Comparison of ENCODE assay signal across 27 mouse cellular contexts in the genomic region with DNA sequence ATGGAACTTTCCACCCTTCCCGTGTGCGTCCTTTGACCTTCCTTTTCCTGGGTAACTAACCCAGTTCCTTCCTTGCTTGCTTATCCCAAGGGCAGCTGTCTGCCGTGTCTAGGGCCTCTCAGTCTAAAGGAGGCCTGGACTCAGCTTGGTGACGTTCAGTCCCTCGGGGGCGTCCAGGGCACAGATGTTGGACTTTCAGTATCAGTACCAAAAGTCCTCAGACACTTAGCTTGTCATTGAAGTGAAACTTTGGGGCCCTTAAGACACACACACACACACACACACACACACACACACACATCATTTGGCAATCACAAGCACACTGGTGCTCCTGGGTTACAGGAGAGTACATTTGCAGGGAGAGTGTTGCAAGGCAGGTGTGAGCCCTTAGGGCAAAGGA. TPM values are rescaled to one million over a fixed set of nuclear protein-coding genes. Genes with fewer than 3 reads are reported as not detected.
DNase-seq lines count a peak whose midpoint lies in the region; ATAC-seq and TF ChIP-seq lines count a peak whose summit lies in the region.
"Had no signal": no experiment of that assay in that cellular context is flagged by ENCODE, and none has a peak within 500 bp of the region (broad histone marks: within the 10 kb centered on the region; RNA-seq: fewer than 3 reads in every experiment).

No protein-coding gene starts in this region.

- peak; percentile 54 for DNase-seq in adrenal gland, postnatal 10 days
- no peak for DNase-seq in adrenal gland, postnatal 4 days (ENCODE audit: low spot score in 2 of 2)
- DNase-seq in CH12.LX (ENCODE audit: extremely low read depth), result peak; percentile 71
- DNase-seq: adrenal gland, postnatal 36 days; cerebellum, adult 11-12 months; cerebellum, adult 8-10 months; cerebellum, postnatal 10 days; cerebellum, postnatal 36 days; gastrocnemius, postnatal 10 days; gastrocnemius, postnatal 36 days; heart, postnatal 10 days; heart, postnatal 36 days; kidney, adult 18-20 months had no signal

- 68% methylated on average over 6 of the region's 6 CpGs for whole genome bisulfite sequencing in intestine, embryonic 16.5 days
- 69% methylated on average over 6 of the region's 6 CpGs for WGBS in intestine, embryonic 15.5 days

- TF ChIP-seq EP300 in CH12.LX (IDR thresholded peaks at IDR 0.05; ENCODE audit: low read length), result peak; percentile 87

- H3K4me2 ChIP-seq in intestine, embryonic 16.5 days (ENCODE audit: low read depth, low read length), result no peak overlapping the region
- no peak overlapping the region for H3K4me2 ChIP-seq in intestine, embryonic 15.5 days (replicated peaks)
- H3K4me2 ChIP-seq in CH12.LX (ENCODE audit: insufficient read depth, low read depth, poor library complexity, severe bottlenecking), result 0 out of 2 replicates have a peak overlapping the region, but pooled peaks have one; percentile 7
- H3K4me2 ChIP-seq: forebrain, embryonic 13.5 days; heart, embryonic 15.5 days; hindbrain, embryonic 13.5 days had no signal

- 0 out of 2 replicates have a peak, but pooled peaks cover 2% of the 10 kb centered on the region for H3K36me3 ChIP-seq in intestine, embryonic 16.5 days (ENCODE audit: control insufficient read depth, insufficient read depth, low read length)
- H3K36me3 ChIP-seq in intestine, embryonic 15.5 days, result no peaks in the 10 kb centered on the region
- H3K36me3 ChIP-seq in CH12.LX (replicated peaks in 1 of 2; ENCODE audit: control insufficient read depth in 1 of 2, insufficient read depth in 1 of 2, low read length in 1 of 2), result peaks cover 4 to 24% of the 10 kb centered on the region in 2 experiments

- TF ChIP-seq CTCF in CH12.LX (conservative IDR thresholded peaks at IDR 0.05 in 1 of 2, IDR thresholded peaks at IDR 0.05 in 1 of 2; ENCODE audit: low read depth in 2 of 2, low read length in 2 of 2), result no peak

- peak; percentile 54; the same call in 1 of the 2 replicates for ATAC-seq in intestine, embryonic 16.5 days
- no peak for ATAC-seq in intestine, embryonic 15.5 days
- no peak for ATAC-seq in inflammation-experienced regulatory T-cells, adult 6 months
- ATAC-seq: forebrain, embryonic 13.5 days; forebrain, embryonic 16.5 days; hindbrain, embryonic 16.5 days; Patski had no signal

- H3K9me3 ChIP-seq in intestine, embryonic 16.5 days (ENCODE audit: control insufficient read depth, low read length), result no peaks in the 10 kb centered on the region
- H3K9me3 ChIP-seq in intestine, embryonic 15.5 days, result no peaks in the 10 kb centered on the region
- H3K9me3 ChIP-seq in CH12.LX (replicated peaks; ENCODE audit: low read length), result peaks cover 3% of the 10 kb centered on the region
- H3K9me3 ChIP-seq: forebrain, embryonic 10.5 days; forebrain, embryonic 13.5 days; G1E; heart, embryonic 10.5 days; heart, embryonic 15.5 days; hindbrain, embryonic 10.5 days; hindbrain, embryonic 13.5 days had no signal

- H3K27me3 ChIP-seq in intestine, embryonic 16.5 days (replicated peaks; ENCODE audit: control insufficient read depth, insufficient read depth, low read length), result no peaks in the 10 kb centered on the region
- no peaks in the 10 kb centered on the region for H3K27me3 ChIP-seq in intestine, embryonic 15.5 days (replicated peaks)
- no peaks in the 10 kb centered on the region for H3K27me3 ChIP-seq in CH12.LX (replicated peaks)
- H3K27me3 ChIP-seq: forebrain, embryonic 13.5 days; heart, embryonic 15.5 days; hindbrain, embryonic 13.5 days; Patski had no signal

- H3K4me3 ChIP-seq in intestine, embryonic 16.5 days (ENCODE audit: low read length), result no peak overlapping the region
- H3K4me3 ChIP-seq in intestine, embryonic 15.5 days (replicated peaks), result no peak overlapping the region
- H3K4me3 ChIP-seq in CH12.LX (replicated peaks in 1 of 3; ENCODE audit: low read depth in 2 of 3, low read length in 2 of 3, poor library complexity in 1 of 3), result no peak overlapping the region
- H3K4me3 ChIP-seq: forebrain, embryonic 10.5 days; forebrain, embryonic 13.5 days; heart, adult 2 months; heart, embryonic 10.5 days; heart, embryonic 15.5 days; hindbrain, embryonic 10.5 days; hindbrain, embryonic 13.5 days had no signal

- no peak for TF ChIP-seq POLR2A in CH12.LX (IDR thresholded peaks at IDR 0.05; ENCODE audit: low read depth, low read length)

- dilution Hi-C loops in CH12.LX (cut with MboI; ENCODE audit: extremely low pct_ligation_motif_present, extremely low pct_unique_long_range_greater_than_20kb, low sequenced_read_pairs), result no loop called here

- no peak for TF ChIP-seq RAD21 in CH12.LX (IDR thresholded peaks at IDR 0.05; ENCODE audit: low read depth, low read length)

- H3K27ac ChIP-seq in intestine, embryonic 16.5 days (ENCODE audit: low read length), result no peak overlapping the region
- H3K27ac ChIP-seq in intestine, embryonic 15.5 days, result no peak overlapping the region
- peak overlapping the region; percentile 77 for H3K27ac ChIP-seq in CH12.LX (ENCODE audit: insufficient read depth, low read depth)
- H3K27ac ChIP-seq: forebrain, embryonic 10.5 days; forebrain, embryonic 13.5 days; heart, adult 2 months; heart, embryonic 10.5 days; heart, embryonic 15.5 days; hindbrain, embryonic 10.5 days; hindbrain, embryonic 13.5 days had no signal

- H3K79me2 ChIP-seq in CH12.LX (replicated peaks; ENCODE audit: control insufficient read depth, extremely low read depth, insufficient read depth, poor library complexity, severe bottlenecking), result no peaks in the 10 kb centered on the region

- no peaks in the 10 kb centered on the region for H3K4me1 ChIP-seq in intestine, embryonic 16.5 days (ENCODE audit: control insufficient read depth, insufficient read depth, low read length)
- no peaks in the 10 kb centered on the region for H3K4me1 ChIP-seq in intestine, embryonic 15.5 days (replicated peaks)
- H3K4me1 ChIP-seq in CH12.LX (ENCODE audit: control insufficient read depth in 1 of 2, insufficient read depth in 2 of 2), result peaks cover 45 to 64% of the 10 kb centered on the region in 2 experiments
- H3K4me1 ChIP-seq: forebrain, embryonic 13.5 days; hindbrain, embryonic 13.5 days had no signal

- in situ Hi-C loops in CH12.LX (cut with MboI; ENCODE audit: low pct_ligation_motif_present, low pct_unique_long_range_greater_than_20kb, low sequenced_read_pairs), result no loop called here

- no peak overlapping the region for H3K9ac ChIP-seq in intestine, embryonic 16.5 days (ENCODE audit: low read depth, low read length)
- H3K9ac ChIP-seq in intestine, embryonic 15.5 days, result no peak overlapping the region
- H3K9ac ChIP-seq in CH12.LX (ENCODE audit: insufficient read depth, low read depth), result no peak overlapping the region
- H3K9ac ChIP-seq: forebrain, embryonic 13.5 days; heart, embryonic 15.5 days; hindbrain, embryonic 13.5 days had no signal

TF ChIP-seq in CH12.LX, 34 proteins besides CTCF, POLR2A, EP300 and RAD21 (continues in another document):
- TF ChIP-seq GABPA (IDR thresholded peaks at IDR 0.05; ENCODE audit: insufficient replicate concordance, low read depth, low read length), result no peak
- no peak for TF ChIP-seq USF1 (IDR thresholded peaks at IDR 0.05; ENCODE audit: low read depth, low read length)
- 0 out of 2 replicates have a peak, but pooled peaks have one; percentile 11 for TF ChIP-seq JUN (IDR thresholded peaks at IDR 0.05; ENCODE audit: insufficient read depth, low read depth, low read length)
- peak; percentile 35; the same call in 1 of the 2 replicates for TF ChIP-seq UBTF (IDR thresholded peaks at IDR 0.05; ENCODE audit: low read depth, low read length)
- peak; percentile 67; the same call in 1 of the 2 replicates for TF ChIP-seq RCOR1 (conservative IDR thresholded peaks at IDR 0.05; ENCODE audit: low read depth, low read length)
- peak; percentile 70 for TF ChIP-seq MAZ (IDR thresholded peaks at IDR 0.05; ENCODE audit: low read depth, low read length)
- TF ChIP-seq CHD1 (IDR thresholded peaks at IDR 0.05; ENCODE audit: low read depth, low read length), result no peak
- peak; percentile 15; the same call in 1 of the 2 replicates for TF ChIP-seq ZMIZ1 (IDR thresholded peaks at IDR 0.05; ENCODE audit: low read depth, low read length)
- TF ChIP-seq SIN3A (IDR thresholded peaks at IDR 0.05; ENCODE audit: low read length), result peak; percentile 41; the same call in 1 of the 2 replicates
- TF ChIP-seq ETS1 (conservative IDR thresholded peaks at IDR 0.05; ENCODE audit: low read depth, low read length), result peak; percentile 89
- no peak for TF ChIP-seq TBP (conservative IDR thresholded peaks at IDR 0.05; ENCODE audit: low read depth, low read length)
- no peak for TF ChIP-seq JUND (conservative IDR thresholded peaks at IDR 0.05; ENCODE audit: low read depth, low read length)
- no peak for TF ChIP-seq MAFK (IDR thresholded peaks at IDR 0.05; ENCODE audit: insufficient replicate concordance, low read length)
- peak; percentile 84 for TF ChIP-seq MEF2A (IDR thresholded peaks at IDR 0.05; ENCODE audit: borderline replicate concordance, low read depth, low read length)
- TF ChIP-seq IRF4 (IDR thresholded peaks at IDR 0.05; ENCODE audit: low read depth, low read length), result peak; percentile 95
- TF ChIP-seq ZC3H11A (IDR thresholded peaks at IDR 0.05; ENCODE audit: low read depth, low read length), result no peak
- TF ChIP-seq POLR2AphosphoS2 (IDR thresholded peaks at IDR 0.05; ENCODE audit: low read depth, low read length), result no peak
- TF ChIP-seq E2F4 (IDR thresholded peaks at IDR 0.05; ENCODE audit: insufficient replicate concordance, low read depth, low read length), result no peak
- TF ChIP-seq HCFC1 (IDR thresholded peaks at IDR 0.05; ENCODE audit: low read depth, low read length), result no peak

RNA-seq across cellular contexts. Expression of gene Nenf, which starts 13.8 kb away (rescaled TPM):
- total RNA-seq in adrenal gland, postnatal 10 days (2021), result 10 to 100 TPM; 97.5 to 97.6 TPM
- total RNA-seq in adrenal gland, postnatal 4 days (2021), result 100 to 1,000 TPM; 127 to 129 TPM
- 83.3 and 88.7 TPM in 2 replicates for polyA plus RNA-seq in intestine, embryonic 16.5 days (2015; fragmentation: Nextera tagmentation; extraction: Ambion mirVana)
- 91.3 and 94.3 TPM in 2 replicates for polyA plus RNA-seq in intestine, embryonic 15.5 days (2015; fragmentation: Nextera tagmentation; extraction: Ambion mirVana)
- 58.9 and 86.7 TPM in 2 replicates for total RNA-seq in CH12.LX (2012; rRNA removed)
- total RNA-seq in CH12.LX (2014; rRNA removed), result 35.7 and 43.8 TPM in 2 replicates
- 28.8 and 38.9 TPM in 2 replicates for polyA plus RNA-seq in CH12.LX (2012; ENCODE audit: insufficient read length, low read depth)
- polyA plus RNA-seq in inflammation-experienced regulatory T-cells, adult 6 months (2017; shearing (Covaris generic)), result 1 to 10 TPM; 1.7 to 2.5 (median 1.8) TPM

RNA-seq across cellular contexts. Expression of gene Tmem206, which starts 21.5 kb away (rescaled TPM):
- total RNA-seq in adrenal gland, postnatal 10 days (2021), result 1 to 10 TPM; 5.8 to 6.7 TPM
- total RNA-seq in adrenal gland, postnatal 4 days (2021), result 10 to 100 TPM in 1 of 2 experiments, 1 to 10 TPM in 1; 8.0 to 10.4 TPM
- 18.2 and 19.3 TPM in 2 replicates for polyA plus RNA-seq in intestine, embryonic 16.5 days (2015; fragmentation: Nextera tagmentation; extraction: Ambion mirVana)
- polyA plus RNA-seq in intestine, embryonic 15.5 days (2015; fragmentation: Nextera tagmentation; extraction: Ambion mirVana), result 16.4 and 16.9 TPM in 2 replicates
- total RNA-seq in CH12.LX (2012; rRNA removed) (11.5 and 15.4 TPM in 2 replicates), CH12.LX (2014; rRNA removed) (12.2 and 13.1 TPM in 2 replicates)
- 16.4 and 17.0 TPM in 2 replicates for polyA plus RNA-seq in CH12.LX (2012; ENCODE audit: insufficient read length, low read depth)
- 10 to 100 TPM; 15.5 to 29.6 (median 23.7) TPM for polyA plus RNA-seq in inflammation-experienced regulatory T-cells, adult 6 months (2017; shearing (Covaris generic))

Comparison
In these comparisons a context has a peak if more than half of its experiments do, and no peak if none do; other contexts are left out.
1. DNase-seq: peak in adrenal gland, postnatal 10 days (single experiment) and CH12.LX (single experiment); none in adrenal gland, postnatal 4 days (0 of 2).